Mouse (Mus musculus): ENCODE measurements at regions not wholly inside any gene's neighbourhood (a gene's known extent, or its start where the extent isn't known, plus 50 kb on each side); places are given as distances from the start of the nearest gene placed in this dataset.

- no peak for TF ChIP-seq POLR2A (IDR thresholded peaks at IDR 0.05; ENCODE audit: borderline replicate concordance, extremely low read depth, low read depth, low read length)
- TF ChIP-seq CTCF (IDR thresholded peaks at IDR 0.05; ENCODE audit: insufficient read depth, low read length): no peak
Observed at GRCm38 (mm10) chr10:29590187-29590586, 54.5 kb upstream of the Rspo3 start.
